Mouse (Mus musculus) gastrocnemius, adult 8-10 months (tissue): ENCODE measurements around the gene Hlf. TPM values are rescaled to one million over a fixed set of nuclear protein-coding genes. Genes with fewer than 3 reads are reported as not detected.

ENCODE experiments used
- DNase-seq, 2 experiments: peaks; one replicate each; pipeline ENCODE4 v3.0.0; 2022; ENCODE audit warnings: low spot score in 2 of 2
- total RNA-seq, 4 experiments: library from RNA; stranded (reverse); gene quantifications; 2 replicates each; pipeline ENCODE4 v1.2.4; 2022

The Hlf gene
- total RNA-seq, 4 experiments from 2014 or later: 8.4 to 14.1 (median 10.2) TPM

DNA sequence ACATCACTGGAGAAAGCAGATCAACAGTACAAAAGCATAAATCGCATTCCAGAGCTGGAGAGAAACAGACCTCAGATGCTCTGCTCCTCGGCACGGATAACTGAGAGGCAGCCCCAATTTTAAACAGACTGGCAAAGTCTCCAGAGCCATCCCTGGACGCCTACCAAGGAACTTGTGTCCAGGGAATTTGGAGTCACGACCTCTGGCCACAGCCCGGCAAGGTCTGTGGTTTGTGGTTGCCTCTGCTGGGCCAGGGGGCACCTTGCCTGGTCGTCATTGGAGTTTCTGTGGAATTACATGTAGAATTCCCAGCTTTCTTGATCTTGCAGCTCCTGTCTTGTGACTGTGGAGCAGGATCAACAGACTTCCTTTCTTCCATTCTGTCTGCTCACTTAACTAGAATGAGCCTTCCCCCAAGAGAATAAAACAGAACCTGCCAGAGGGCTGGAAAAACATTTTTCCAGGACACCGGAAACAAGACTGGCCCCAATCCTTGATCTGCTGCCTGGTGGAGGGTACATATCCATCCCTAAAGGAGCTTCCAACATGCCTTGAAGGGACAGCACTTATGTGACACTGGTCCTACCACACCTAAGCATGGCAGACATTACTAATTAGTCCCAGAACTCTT is 19.1 kb downstream of the Hlf start:
- DNase-seq: no peak

DNA sequence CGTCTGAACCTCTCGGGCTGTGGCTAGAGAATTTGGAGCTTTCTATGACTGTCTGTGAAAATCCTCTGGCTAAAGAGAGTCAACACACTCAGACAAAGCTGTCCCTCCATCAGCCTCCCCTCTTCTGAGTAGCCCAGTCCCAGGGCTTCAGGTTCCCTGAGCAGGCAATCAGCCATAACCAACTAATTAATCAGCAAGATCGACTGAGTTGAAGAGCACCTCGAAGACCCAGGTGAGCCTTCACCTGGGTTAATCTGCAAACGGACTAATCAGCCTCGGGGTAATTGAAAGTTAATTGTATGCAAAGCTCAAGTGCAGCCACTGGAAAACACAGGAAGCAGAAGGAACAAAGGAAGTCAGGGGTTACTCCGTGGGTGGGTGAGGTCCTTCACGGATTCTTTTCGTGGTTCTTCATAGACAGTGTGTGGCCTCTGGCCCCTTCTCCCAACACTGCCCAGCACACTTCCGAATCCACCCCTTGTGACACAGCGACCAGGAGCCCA is 19.9 kb downstream of the Hlf start:
- DNase-seq: no peak

DNA sequence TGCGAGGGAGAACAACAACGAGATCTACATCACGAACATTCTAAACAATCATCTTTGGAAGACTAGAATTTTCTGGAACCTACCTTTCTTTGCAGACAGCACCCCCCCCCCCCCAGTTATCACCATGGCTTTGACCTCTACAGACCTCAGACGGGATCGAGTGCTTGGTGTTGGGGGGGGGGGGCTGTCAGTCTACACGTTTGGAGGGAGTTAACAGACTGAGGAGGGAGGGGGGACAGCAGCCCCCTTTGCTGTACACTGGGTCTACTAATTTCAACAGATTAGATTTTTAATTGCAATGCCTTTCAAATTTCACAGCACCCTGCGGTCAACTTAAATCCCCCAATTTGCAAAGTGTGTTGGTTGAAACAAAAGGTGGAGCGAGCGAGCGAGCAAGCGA is 20.3 kb downstream of the Hlf start:
- no peak for DNase-seq

DNA sequence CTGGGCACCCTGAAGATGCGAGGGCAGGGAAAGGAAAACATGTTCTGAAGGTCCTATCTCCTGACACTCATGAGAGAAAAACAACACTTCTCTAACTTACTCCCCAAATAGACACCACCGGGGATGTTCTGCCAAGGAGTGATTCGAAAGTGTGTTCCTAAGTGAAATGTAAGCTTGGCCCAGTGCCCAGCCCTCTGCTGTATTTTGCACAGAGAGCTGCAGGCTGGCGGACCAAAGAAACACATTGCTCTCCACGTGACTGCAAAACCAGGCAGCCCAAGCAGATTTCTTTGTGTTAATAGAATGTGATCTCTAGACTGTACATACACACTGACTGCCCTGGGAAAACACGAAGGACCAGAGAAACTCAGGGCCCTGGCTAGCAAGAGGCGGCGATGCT is 21.1 kb downstream of the Hlf start:
- DNase-seq: peak; percentile 91 to 94

DNA sequence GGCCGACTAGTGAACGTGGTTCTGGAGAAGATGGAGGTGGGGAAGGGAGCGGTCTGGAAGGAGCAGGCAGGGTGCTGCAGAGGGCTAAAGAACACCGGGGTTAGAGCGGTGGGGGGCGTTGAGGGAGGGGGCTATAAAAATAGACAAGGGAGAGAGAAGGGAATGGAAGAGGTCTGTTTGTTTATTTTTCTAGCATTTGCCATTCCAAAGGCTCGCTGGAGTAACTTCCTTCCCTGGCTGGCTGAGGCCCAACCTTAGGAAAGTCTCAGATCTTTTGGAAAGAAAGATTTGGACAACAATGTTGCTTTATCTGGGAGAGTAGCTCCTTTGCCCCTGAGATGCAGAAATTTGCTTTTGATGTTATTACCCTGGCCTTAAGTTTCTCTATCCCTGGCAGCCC is 21.6 kb downstream of the Hlf start:
- DNase-seq: no peak

DNA sequence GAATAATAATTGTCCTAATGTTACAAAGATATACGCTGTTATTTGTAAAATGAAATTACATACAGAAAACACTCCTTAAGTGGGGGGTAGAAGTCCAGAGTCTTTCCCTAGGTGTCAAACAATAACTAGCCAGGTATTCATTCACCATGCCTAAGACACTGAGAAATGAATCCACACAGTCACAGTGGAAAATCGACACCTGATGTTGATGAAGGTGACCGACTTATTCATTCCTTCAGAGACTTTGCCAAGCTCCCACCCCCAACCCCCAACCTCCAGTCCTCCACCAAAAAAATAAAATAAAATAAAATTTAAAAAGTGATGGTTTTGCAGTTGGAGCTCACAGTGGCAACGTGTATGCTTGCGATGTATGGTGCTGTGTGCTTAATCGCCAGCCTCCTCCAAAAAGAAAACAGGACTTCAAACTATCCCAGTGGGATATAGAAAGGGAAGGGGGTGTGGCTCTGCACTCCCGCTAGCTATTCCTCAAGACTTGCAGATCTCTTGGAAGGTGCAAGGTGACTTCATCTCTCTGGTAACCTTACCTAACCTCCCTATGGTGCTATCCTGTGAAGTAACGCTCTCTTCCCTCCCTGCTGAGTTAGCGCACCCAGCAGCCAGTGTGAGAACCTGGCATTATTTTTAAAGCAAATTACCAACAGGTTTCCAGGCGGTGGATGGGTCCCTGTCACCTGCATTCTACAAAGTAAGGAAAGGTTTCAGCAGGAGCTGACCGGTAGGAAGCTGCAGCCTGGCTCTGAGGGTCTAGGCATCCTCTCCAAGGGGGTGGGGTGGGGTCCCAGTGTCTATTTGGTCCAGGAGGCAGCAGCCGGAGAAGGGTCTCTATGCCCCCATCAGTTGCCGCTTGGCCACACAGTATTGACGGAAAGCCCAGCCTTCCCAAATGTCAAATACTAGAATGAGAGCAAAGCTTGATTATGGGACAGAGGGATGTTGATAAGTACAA is 22.5 kb downstream of the Hlf start:
- no peak for DNase-seq

DNA sequence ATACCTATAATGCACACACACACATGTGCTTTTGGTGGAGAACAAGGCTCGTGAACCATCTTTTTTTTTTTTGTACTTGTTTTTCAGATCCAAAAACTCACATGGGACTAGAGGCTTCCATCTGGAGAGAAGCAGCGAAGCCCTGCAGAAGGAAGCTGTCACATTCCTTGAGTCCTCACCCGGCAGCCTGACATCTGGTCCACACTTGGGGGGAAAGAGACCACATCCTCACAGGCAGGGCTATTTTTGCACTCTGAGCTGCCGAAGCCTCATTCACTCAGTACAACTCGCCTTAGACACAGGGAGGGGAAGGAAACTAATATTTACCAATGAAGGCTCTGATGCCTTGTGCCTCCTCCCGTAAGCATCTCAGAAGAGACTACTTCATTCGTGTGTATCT is 25.8 kb downstream of the Hlf start:
- DNase-seq: no peak

DNA sequence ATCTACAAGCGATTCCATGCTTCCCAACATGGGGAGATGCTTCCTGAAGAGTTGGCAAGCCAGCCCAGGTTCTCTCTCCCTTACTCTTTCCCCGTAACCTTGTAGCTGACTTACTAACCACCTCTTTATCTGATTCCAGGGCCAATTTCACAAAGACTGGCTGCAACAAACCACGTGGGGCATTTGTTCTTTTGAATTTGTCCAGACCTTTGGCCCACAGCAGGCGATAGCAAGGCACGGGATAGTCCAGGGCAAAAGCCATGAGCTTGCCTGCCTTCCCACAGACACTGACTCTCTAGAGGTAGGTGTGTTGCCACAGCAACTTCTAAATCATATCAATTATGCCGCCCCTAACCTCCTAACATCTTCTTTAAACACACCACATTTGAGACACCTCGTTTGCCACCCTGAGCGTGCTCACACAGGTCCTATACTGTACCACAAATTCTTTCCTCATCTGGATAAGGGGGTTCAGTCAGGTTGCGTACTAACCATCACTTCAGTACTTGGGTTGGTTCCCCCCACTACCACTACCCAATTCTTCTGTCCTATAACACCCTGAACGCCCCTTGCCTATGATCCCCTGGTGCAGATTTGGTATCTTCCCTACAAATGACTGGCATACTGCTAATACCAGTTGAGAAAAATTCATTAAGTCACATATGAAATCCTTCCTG is 26.7 kb downstream of the Hlf start:
- no peak for DNase-seq

DNA sequence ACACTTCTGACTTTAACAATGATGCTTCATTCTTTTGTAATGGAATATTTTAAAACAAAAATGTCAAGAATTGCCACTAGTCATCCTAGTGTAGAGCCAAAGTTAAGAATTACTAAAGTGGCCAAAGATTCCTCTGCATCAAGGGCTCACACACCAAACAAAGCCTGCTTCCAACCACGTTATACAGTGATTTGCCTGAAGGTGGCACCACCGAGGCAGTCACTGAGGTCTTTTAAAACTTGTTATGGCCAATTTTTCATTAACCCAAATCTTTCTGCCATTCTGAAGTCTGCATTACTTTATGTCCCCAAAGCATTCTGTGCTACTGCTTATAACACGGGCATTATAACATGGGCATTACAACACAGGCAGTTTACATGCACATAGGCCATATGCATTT is 27.3 kb downstream of the Hlf start:
- DNase-seq: peak in 1 of 2 experiments; percentile 47

DNA sequence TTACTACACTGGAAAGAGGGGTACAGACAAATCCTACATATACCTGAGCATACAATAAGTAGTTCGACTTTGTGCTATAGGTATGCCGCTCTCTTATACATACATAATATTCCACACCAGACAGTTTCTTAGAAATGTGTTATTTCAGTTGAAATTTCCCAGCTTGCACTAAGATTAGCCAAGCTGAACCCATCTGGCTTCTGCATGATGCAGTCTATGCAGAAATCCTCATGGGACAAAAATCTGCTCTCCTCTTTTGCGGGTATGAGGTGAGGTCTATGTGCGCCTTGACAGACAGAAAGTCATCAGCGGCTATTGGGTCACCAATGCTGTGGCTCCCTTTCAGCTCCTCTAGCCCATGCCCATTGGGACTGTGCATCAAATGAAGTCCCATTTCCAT is 30.2 kb downstream of the Hlf start:
- DNase-seq: no peak

DNA sequence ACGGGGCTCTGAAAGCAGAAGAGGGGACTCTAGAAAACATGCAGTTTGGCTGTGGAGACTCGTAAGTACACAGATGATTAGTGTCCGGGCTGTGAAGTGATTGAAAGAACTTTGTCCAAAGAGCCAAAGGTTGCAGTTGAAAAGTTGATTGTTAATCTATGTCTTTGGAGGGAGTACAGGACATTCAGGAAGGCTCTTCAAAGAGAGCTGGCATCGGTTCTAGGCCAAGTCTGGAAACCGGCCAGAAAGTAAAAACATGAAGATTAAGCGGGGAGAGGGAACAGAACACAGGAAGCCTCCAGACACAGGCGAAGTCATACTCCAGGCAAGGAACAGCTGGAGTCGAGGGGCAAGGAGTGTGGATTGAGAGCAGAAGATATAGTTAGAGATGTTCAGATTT is 32.6 kb downstream of the Hlf start:
- DNase-seq: no peak

DNA sequence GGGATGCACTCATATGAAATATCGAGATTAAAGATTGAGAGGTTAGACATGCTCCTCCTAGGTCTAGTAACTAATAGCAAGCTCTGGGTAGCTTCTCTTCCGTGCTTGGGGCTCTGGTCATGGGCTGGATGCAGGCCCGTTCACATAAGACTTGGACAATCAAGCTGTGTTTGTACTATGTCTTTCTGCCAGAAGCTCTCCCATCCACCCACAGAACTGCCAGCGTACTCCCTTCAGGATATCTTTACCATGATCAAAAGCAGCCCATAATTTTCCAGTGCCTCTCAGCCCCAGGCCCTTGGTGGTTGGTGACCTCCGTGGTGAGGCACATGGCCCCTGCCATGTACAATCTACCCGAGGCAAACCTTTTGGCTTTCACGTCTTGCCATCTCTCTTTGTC is 33.3 kb downstream of the Hlf start:
- DNase-seq: no peak

DNA sequence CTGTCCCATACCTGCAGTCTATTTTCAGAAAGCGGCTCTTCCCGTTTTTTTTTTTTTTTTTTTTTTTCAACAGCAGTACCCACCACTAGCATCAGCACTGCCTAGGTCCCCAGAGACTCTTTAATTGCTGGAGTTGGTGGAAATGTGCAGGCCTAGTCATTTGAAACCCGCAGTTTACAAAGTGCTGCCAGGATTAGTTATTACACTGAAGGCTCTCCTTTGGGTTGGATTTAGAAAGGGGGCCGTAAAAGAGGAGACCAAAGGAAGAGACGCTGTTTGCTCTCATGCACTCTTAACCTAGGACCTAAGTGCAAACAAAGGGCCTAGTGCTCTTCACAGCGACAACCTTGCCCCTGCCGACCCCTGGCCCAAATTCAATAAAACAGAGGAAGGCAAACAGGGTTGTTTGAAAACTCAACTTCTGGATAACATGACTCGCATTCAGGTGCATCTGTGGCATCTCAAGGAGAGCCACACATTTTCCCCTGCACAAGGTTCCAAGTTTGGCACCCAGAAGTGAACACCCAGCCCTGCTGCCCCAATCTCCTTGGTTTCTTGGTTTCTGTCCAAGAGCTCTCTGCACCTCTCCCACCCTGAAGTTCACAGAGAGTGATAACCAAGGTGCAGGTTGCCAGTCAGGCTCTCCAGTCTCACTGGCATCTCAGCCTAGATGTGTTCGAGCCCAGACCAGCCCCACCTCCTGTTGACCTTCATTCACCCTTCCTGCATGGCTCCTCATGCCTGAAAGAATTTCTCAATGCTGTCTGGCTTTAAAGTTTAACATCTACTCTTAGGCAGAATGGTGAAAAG is 34.0 kb downstream of the Hlf start:
- no peak for DNase-seq

DNA sequence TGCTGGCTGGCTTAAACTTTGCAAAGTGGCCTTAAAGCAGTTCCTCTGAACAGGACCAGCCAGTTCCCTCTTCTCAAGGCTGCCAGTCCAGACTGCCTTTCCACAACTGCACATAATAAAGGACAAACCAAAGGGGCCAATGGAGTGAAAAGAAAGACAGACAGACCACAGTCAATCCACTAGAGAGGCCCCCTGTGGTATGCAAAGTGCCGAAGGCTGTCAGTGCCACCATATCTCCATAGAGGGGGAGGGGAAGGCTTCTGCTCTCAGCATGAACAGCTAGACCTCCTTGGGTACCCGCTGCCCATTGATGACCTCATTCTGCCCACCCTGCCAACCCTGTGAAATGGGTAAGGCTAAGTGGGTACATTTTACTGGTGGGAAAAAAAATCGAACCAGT is 34.7 kb downstream of the Hlf start:
- no peak for DNase-seq

DNA sequence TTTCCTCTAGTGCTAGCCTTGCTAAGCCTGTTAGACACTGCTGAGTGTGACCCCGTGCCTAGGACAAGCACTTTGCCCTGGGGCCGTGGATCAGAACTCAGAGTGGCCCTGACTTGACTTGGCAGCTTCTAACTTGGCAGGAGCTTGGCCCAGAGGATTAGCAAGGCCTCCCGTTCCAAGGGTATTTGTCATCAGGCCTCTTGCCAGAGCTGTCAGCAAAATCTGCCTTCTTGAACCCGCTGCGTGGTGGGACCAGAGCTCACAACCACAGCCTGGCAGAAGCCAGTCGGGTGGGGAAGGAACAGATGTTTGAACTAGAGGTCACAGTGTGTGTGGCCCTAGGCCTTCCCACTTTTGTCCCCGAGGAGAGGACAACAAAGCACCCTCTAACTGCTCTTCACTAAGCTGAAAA is 35.4 kb downstream of the Hlf start:
- DNase-seq: peak; percentile 73 to 79

DNA sequence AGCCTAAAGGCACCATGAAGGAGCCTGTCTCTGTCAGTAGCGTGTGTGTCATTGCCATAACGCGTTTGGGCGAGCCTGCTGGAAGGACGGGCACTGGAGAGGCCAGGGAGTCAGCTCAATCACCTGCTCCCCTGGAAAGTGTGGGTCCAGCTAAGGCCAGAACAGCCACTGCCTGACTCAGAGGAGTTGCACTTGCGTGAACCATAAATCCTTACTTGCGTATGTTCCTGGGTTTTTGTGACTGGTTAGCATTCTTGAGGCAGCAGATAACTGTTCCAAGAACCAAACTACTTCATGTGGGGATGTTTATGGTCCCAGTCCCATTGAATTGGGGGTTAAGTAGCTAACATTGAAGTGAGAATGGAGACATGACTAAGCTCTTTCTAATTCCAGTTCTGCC is 38.0 kb downstream of the Hlf start:
- no peak for DNase-seq

DNA sequence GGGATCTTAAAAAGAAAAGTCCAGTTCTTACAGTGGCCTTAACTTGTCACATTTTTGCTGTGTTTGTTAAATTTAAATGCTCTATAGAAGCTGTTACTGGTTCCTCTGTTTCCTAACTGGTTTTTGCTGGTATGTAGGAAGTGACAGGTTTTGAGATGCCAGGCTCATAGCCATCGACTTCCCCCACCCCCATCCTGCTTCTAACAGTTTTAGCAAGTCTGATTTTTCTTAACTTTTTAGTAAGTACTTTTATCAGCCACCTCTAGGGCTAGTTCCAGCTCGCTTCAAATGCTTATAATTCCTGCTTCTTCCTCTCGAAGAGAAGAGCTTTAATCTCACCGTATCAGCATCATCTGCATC is 40.6 kb downstream of the Hlf start:
- no peak for DNase-seq

DNA sequence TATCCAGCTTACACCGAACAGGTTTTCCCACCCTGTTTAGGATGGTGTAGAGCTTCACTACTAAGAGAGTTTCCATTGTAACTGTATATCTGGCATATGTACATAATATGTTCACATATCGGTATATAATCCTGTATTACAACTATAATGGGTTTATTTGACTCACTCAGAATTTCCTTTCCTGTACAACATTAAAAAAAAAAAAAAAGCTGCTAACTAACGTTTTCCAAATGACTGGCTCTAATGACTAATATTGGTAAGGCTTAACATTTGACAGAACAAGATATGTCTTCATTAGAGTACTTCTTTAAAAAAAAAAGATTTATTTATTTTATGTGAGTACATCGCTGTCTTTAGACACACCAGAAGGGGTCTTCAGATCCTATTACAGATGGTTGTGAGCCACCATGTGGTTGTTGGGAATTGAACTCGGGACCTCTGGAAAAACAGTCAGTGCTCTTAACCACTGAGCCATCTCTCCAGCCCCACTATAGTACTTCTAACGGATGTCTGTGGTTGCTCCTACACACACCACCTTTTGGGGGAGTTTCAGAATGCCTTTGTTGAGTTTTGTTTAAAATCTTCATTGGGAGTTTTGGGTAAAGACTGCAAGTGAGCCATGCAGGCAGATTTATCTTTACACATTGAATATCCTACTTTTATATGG is 41.1 kb downstream of the Hlf start:
- no peak for DNase-seq

DNA sequence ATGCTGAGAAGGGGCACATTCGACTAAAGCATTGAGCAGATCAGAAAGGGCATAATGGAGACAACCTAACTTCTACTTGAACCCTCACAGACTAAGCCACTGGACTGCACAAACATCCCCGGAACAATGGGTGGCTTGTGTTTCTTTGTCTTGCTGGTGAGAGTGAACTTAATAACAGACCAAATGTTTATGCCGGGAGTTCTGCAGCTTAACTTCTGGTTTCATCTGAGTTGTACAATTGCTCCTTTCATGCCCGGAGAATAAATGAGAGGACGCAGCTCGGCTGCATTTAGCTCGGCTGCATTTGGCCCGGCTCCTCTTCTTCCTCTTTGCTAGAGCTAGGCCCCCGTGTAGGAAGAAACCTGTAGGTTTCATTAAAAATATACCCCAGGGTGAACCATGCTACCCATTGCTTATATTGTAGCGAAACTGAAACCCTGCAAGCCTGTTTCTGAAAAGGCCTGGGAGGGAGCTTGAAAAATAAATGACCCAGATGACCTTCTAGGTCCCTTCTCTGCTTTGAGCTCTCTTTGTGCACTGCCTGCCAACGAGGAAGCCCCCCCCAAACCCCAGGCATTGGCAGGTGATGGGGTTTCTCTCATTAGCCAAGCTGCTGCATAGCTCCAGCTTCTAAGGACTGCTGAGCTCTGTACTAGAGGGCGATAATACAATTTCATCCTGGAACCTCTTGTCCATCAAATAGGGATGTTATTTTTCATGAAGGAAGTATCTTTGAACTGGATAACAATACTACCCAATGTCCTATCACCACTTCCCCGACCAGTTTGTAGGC is 42.8 kb downstream of the Hlf start:
- DNase-seq: no peak

DNA sequence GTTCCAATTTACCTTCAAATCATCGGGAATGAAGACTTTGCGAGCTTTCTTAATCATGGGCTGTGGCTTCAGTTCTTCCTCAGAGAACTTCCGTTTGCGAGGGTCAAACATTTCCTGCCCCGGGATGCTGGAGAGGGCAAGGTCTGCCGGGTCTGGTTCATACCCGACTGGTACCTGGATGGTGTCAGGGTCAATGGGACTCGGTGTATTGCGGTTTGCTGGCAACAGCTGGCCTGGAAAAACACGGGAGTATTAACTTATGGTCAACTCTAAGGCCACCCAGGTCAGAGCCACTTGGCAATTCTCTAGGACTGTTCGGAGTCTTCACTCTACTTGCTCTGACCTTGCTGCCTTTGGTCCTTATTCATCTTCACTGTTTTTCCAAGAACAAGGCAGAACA is 44.9 kb downstream of the Hlf start:
- DNase-seq: no peak
